Comparison of ENCODE assay signal across 9 mouse cellular contexts in genomic region chr13:32902481-32903015, GRCm38 (mm10). TPM values are rescaled to one million over a fixed set of nuclear protein-coding genes. Genes with fewer than 3 reads are reported as not detected.
DNase-seq lines count a peak whose midpoint lies in the region; ATAC-seq and TF ChIP-seq lines count a peak whose summit lies in the region.
"Had no signal": no experiment of that assay in that cellular context is flagged by ENCODE, and none has a peak within 500 bp of the region (broad histone marks: within the 10 kb centered on the region; RNA-seq: fewer than 3 reads in every experiment).

No protein-coding gene starts in this region.

- no peak overlapping the region for H3K4me2 ChIP-seq in forebrain, embryonic 14.5 days (ENCODE audit: low read length)
- H3K4me2 ChIP-seq in hindbrain, embryonic 11.5 days (replicated peaks; ENCODE audit: low read depth, low read length), result no peak overlapping the region
- H3K4me2 ChIP-seq in lung, embryonic 14.5 days, result no peak overlapping the region

- ATAC-seq in G1E (ENCODE audit: extremely low read depth, insufficient number of reproducible peaks, low FRiP score, poor library complexity, severe bottlenecking), result no peak
- ATAC-seq in forebrain, embryonic 14.5 days, result peak; percentile 83
- peak; percentile 66; the same call in 1 of the 2 replicates for ATAC-seq in hindbrain, embryonic 11.5 days (ENCODE audit: low FRiP score)
- ATAC-seq in lung, embryonic 14.5 days (ENCODE audit: insufficient read depth), result peak; percentile 73

- H3K4me1 ChIP-seq in G1E (ENCODE audit: insufficient read depth, low read depth, low read length), result no peaks in the 10 kb centered on the region
- H3K4me1 ChIP-seq in forebrain, embryonic 14.5 days (ENCODE audit: control insufficient read depth, insufficient read depth, low read length), result no peaks in the 10 kb centered on the region
- H3K4me1 ChIP-seq in hindbrain, embryonic 11.5 days (replicated peaks; ENCODE audit: control insufficient read depth, insufficient read depth, low read length), result no peaks in the 10 kb centered on the region
- H3K4me1 ChIP-seq in lung, embryonic 14.5 days (ENCODE audit: insufficient read depth), result no peaks in the 10 kb centered on the region

- peaks cover 3% of the 10 kb centered on the region; the same call in 1 of the 2 replicates for H3K27me3 ChIP-seq in G1E (ENCODE audit: insufficient read depth, low read length)
- no peaks in the 10 kb centered on the region for H3K27me3 ChIP-seq in forebrain, embryonic 14.5 days (replicated peaks; ENCODE audit: control insufficient read depth, insufficient read depth, low read length)
- H3K27me3 ChIP-seq in hindbrain, embryonic 11.5 days (ENCODE audit: control insufficient read depth, insufficient read depth, low read length), result no peaks in the 10 kb centered on the region
- no peaks in the 10 kb centered on the region for H3K27me3 ChIP-seq in lung, embryonic 14.5 days (ENCODE audit: insufficient read depth, low read length)
- H3K27me3 ChIP-seq: heart, embryonic 15.5 days had no signal

- H3K9me3 ChIP-seq in G1E (replicated peaks), result no peaks in the 10 kb centered on the region
- no peaks in the 10 kb centered on the region for H3K9me3 ChIP-seq in forebrain, embryonic 14.5 days (replicated peaks; ENCODE audit: control insufficient read depth, low read length)
- no peaks in the 10 kb centered on the region for H3K9me3 ChIP-seq in hindbrain, embryonic 11.5 days (ENCODE audit: control insufficient read depth, low read length)
- no peaks in the 10 kb centered on the region for H3K9me3 ChIP-seq in lung, embryonic 14.5 days (ENCODE audit: low read depth, low read length)
- H3K9me3 ChIP-seq: heart, embryonic 15.5 days had no signal

- no peak overlapping the region for H3K4me3 ChIP-seq in G1E (ENCODE audit: low read depth, low read length)
- no peak overlapping the region for H3K4me3 ChIP-seq in forebrain, embryonic 14.5 days (ENCODE audit: low read depth, low read length)
- no peak overlapping the region for H3K4me3 ChIP-seq in hindbrain, embryonic 11.5 days (ENCODE audit: low read depth, low read length)
- no peak overlapping the region for H3K4me3 ChIP-seq in layer of hippocampus, adult 2 months
- no peak overlapping the region for H3K4me3 ChIP-seq in lung, embryonic 14.5 days (ENCODE audit: low read depth, low read length)
- H3K4me3 ChIP-seq: heart, embryonic 15.5 days had no signal

- H3K27ac ChIP-seq in forebrain, embryonic 14.5 days (ENCODE audit: low read depth, low read length), result no peak overlapping the region
- no peak overlapping the region for H3K27ac ChIP-seq in hindbrain, embryonic 11.5 days (ENCODE audit: low read depth, low read length)
- H3K27ac ChIP-seq in layer of hippocampus, adult 2 months, result no peak overlapping the region
- H3K27ac ChIP-seq in lung, embryonic 14.5 days (ENCODE audit: low read depth), result no peak overlapping the region
- H3K27ac ChIP-seq: heart, embryonic 15.5 days had no signal

- peak; percentile 41; the same call in 1 of the 2 replicates for TF ChIP-seq CTCF in G1E (IDR thresholded peaks at IDR 0.05; ENCODE audit: low read depth, low read length)
- peak; percentile 89 for TF ChIP-seq CTCF in layer of hippocampus, adult 2 months (conservative IDR thresholded peaks at IDR 0.05)
- TF ChIP-seq CTCF in lung, embryonic 14.5 days (IDR thresholded peaks at IDR 0.05; ENCODE audit: low read depth), result peak; percentile 86

- peak; percentile 36 for DNase-seq in G1E (ENCODE audit: low spot score)
- DNase-seq in c-Kit-positive CD71-positive TER-119-positive erythroid progenitor cells, embryonic 14.5 days (ENCODE audit: low spot score), result peak; percentile 60
- DNase-seq in forebrain, embryonic 14.5 days (ENCODE audit: low spot score), result peak; percentile 85
- DNase-seq in hindbrain, embryonic 11.5 days (ENCODE audit: low spot score), result peak; percentile 80
- DNase-seq in layer of hippocampus, adult 2 months (ENCODE audit: low spot score in 2 of 2), result peak; percentile 60 to 66
- peak; percentile 92 for DNase-seq in lung, embryonic 14.5 days
- peak; percentile 48 for DNase-seq in ovary, adult 18-20 months (ENCODE audit: low spot score)
- DNase-seq in thymus, postnatal 0 days (ENCODE audit: low spot score), result peak; percentile 71

- WGBS in forebrain, embryonic 14.5 days, result 14% methylated on average over 4 of the region's 4 CpGs
- 28% methylated on average over 4 of the region's 4 CpGs for WGBS in hindbrain, embryonic 11.5 days
- WGBS in lung, embryonic 14.5 days, result 10% methylated on average over 4 of the region's 4 CpGs

- no peaks in the 10 kb centered on the region for H3K36me3 ChIP-seq in G1E (replicated peaks)
- H3K36me3 ChIP-seq in forebrain, embryonic 14.5 days (ENCODE audit: control insufficient read depth, insufficient read depth, low read length), result no peaks in the 10 kb centered on the region
- H3K36me3 ChIP-seq in hindbrain, embryonic 11.5 days (ENCODE audit: control insufficient read depth, insufficient read depth, low read length), result no peaks in the 10 kb centered on the region
- H3K36me3 ChIP-seq in lung, embryonic 14.5 days (ENCODE audit: insufficient read depth), result no peaks in the 10 kb centered on the region
- H3K36me3 ChIP-seq: heart, embryonic 15.5 days had no signal

- H3K9ac ChIP-seq in forebrain, embryonic 14.5 days (ENCODE audit: low read length), result no peak overlapping the region
- H3K9ac ChIP-seq in hindbrain, embryonic 11.5 days (ENCODE audit: low read depth, low read length), result no peak overlapping the region
- no peak overlapping the region for H3K9ac ChIP-seq in lung, embryonic 14.5 days

RNA-seq across cellular contexts. Expression of gene Serpinb1c, which starts 4.5 kb away (rescaled TPM):
- not detected in 2 replicates for total RNA-seq in G1E (2014; fragmentation: Nextera tagmentation)
- not detected in 2 replicates for total RNA-seq in G1E (2017)
- not detected in 2 replicates for polyA plus RNA-seq in G1E (2012)
- polyA plus RNA-seq in forebrain, embryonic 14.5 days (2014; fragmentation: Nextera tagmentation; extraction: Ambion mirVana), result not detected in 2 replicates
- polyA plus RNA-seq in hindbrain, embryonic 11.5 days (2014; fragmentation: Nextera tagmentation; extraction: Ambion mirVana), result not detected in 2 replicates
- not detected for total RNA-seq in layer of hippocampus, adult 2 months (2021)
- not detected in 2 replicates for polyA plus RNA-seq in lung, embryonic 14.5 days (2014; fragmentation: Nextera tagmentation; extraction: Ambion mirVana)
- polyA plus RNA-seq in thymus, postnatal 0 days (2015; fragmentation: Nextera tagmentation; extraction: Ambion mirVana), result not detected in 2 replicates

RNA-seq across cellular contexts. Expression of gene Serpinb1a, which starts 51.6 kb away (rescaled TPM):
- total RNA-seq in G1E (2014; fragmentation: Nextera tagmentation) (not detected in 2 replicates), G1E (2017) (7.5 and 8.7 TPM in 2 replicates)
- polyA plus RNA-seq in G1E (2012), result not detected in 2 replicates
- polyA plus RNA-seq in forebrain, embryonic 14.5 days (2014; fragmentation: Nextera tagmentation; extraction: Ambion mirVana), result 0.93 and 1.9 TPM in 2 replicates
- polyA plus RNA-seq in hindbrain, embryonic 11.5 days (2014; fragmentation: Nextera tagmentation; extraction: Ambion mirVana), result 0.27 TPM in 1 of 2 replicates, not detected in the other
- total RNA-seq in layer of hippocampus, adult 2 months (2021), result 1 to 10 TPM; 5.3 to 6.6 TPM
- polyA plus RNA-seq in lung, embryonic 14.5 days (2014; fragmentation: Nextera tagmentation; extraction: Ambion mirVana), result 5.1 and 6.4 TPM in 2 replicates
- 47.2 and 50.3 TPM in 2 replicates for polyA plus RNA-seq in thymus, postnatal 0 days (2015; fragmentation: Nextera tagmentation; extraction: Ambion mirVana)

Comparison
In these comparisons a context has a peak if more than half of its experiments do, and no peak if none do; other contexts are left out.
1. DNase-seq: peak in every context shown above with its lines; median percentile 92 in lung, embryonic 14.5 days; 85 in forebrain, embryonic 14.5 days; 80 in hindbrain, embryonic 11.5 days; 71 in thymus, postnatal 0 days; 63 in layer of hippocampus, adult 2 months; 60 in c-Kit-positive CD71-positive TER-119-positive erythroid progenitor cells, embryonic 14.5 days; 48 in ovary, adult 18-20 months; 36 in G1E.